Mouse (Mus musculus): ENCODE measurements around the gene Dach1.

Gene Dach1

DNA sequence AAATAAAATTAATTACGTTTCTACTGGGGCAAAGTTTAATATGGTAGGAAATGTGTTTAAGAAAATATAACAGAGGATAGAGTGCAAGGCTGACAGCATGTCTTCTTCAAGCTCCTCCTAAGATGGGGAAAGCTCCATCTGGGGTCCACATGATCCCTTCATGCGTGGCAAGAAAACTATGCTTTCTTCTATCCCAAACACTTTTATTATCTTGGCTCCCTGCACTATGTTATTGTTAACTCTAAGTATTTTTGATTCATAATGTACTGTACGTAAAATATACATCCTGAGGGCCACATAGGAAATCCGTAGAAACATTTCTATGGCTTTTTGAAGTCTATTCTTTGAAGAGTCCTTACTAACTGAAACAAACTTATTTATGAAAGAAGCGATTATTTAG, 330.3 kb downstream of the Dach1 start:
- no peak for DNase-seq

DNA sequence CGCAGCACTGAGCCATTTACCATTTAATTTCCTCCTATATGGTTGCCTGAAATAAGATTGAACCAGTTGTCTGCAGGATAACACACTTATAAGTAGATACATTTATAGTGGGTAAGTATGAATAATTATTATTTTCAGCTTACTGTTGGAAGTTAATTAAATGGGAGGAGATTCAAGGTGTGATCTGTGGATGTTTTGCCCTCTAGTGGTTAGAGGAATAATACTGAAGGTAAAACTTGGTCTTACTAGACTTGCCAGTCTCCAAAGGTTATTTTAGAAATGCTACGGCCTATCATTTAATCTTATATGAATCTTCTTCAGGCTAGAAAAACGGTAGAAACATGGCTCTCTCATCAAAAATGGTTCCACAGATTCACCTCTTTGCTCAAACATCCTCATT, 339.7 kb downstream of the Dach1 start:
- DNase-seq = no peak

DNA sequence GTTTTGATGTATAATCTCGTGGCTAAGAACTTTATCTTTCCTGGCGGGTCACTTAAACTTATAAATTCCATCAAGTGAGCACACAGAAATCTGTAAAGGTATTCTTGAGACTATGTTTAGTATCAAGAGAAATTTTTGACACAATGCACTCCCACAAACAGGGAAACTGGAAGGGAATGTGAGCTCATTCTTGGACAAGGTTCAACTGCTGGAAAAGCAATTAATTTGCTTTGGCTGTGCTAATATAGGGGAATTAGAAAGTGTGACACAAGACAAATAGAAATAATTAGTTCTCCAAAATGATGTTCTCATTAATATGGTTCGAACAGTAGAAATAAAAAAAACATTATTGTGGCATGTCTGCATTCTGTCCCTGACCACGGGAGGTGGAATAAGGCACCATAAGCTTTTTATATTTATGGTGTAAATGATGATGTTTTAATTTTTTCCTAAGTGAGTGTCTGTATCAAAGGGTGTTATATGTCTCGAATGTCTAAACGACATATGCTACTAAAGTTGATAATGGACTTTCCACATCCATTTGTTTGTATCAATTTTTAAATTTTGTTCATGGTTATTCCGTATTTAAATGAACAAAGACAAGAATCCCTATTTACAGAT, 354.9 kb downstream of the Dach1 start:
- no peak for DNase-seq

DNA sequence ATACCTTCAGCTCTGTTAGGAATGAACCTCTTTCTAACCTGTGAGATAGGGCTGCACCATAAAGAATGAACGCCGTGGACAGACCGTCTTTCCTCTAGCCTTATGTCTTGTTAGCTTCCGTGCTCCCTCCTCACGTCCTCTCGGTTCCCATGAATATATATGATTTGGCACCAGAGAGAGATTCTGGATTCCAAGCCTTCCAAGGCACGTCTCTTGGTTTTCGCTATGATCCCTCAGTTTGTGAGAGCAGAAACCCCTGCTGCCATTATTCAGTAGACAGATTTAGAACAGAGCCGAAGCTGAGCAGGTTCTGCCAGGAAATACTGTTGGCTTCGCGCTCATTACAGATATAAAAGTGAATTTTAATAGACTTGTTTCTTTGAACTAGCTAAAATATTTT, 356.0 kb downstream of the Dach1 start:
- no peak for DNase-seq

DNA sequence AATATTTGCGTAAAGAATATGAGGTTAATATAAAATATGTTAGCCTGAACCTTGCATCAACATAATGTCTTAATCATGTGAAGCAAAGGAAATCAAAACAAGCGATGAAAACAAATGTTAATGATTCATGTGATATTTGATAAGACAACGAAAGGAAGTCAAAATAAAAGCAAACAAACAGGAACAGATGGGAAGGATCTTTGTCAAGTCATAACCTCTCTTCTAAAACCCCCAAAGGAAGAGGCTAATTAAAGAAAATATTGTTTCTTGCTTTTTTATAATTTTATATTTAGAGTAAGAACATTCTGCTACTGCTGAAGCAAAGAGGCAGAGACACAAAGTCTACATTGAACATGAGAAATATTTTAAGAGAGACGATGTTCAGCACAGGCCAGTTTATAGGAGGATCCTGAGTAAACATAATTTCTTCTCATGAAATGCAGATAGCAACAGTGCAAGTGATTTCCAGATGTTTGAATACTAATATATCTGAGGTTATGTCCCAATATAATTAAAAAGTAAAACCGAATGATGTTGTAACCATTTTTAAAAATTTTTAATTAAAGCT, 374.1 kb downstream of the Dach1 start:
- no peak for DNase-seq

DNA sequence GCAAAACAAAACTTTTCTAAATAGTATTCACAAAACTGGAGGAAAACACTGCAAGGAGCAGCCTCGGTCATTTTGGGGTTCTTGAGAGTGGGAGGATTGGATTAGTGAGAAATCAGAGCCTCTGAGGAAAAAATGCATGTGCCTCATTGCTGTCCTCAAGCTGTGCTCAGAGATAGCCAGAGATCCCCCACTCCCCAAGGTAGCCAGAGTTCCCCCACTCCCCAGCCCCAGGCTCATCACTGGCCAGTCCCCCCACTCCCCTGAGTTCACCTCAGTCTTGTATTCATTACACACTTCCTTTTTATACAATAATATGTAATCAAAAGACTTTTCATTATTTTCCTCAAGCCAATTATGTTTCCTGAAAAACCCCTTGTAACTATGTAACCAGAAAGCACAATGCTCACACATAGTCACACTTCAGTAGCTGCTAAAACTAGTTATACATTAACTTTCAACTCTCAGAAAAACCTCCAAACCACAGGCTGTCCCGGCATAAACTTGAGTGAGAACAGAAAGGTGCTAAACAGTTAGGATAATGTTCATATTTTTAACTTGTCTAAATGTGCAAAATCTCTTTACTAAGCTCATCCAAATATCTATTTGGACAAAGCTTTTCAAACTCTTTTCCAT, 395.3 kb downstream of the Dach1 start:
- no peak for DNase-seq

DNA sequence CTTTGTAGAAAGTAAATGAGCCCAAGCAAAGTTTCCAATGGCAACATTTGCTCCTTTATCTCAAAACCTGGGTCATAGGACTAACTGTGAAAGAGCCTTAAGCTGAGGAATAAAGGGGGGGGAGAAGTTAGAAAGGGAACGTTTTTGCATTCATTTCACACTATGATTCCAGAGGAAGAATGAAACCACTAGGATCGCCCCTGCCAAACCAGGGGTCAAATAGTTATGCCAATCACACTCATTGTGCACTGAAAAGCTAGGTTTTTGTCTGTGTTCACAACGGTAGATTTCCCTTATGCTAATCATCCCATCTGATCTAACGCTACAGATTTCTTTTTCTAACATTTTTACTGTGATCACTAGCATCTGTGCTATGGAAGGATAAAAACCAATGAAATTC, 415.2 kb downstream of the Dach1 start:
- no peak for DNase-seq

DNA sequence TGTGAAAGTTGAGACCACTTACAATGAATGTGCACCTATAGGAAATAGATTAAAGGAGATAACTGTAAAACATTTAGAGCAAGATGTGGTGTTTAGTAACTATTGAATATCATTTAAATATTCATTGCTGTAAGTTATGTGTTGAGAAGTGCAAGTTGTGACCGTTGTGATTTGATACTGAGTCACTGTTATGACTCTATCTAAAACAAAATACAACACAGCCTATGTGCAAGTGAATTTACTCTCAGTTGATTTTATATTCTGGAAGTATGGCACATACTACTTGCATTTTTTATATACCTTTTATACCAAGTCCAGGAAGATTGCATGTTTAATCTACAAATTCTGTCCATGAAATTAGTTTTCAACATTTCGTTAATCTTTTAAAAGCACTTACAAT, 415.6 kb downstream of the Dach1 start:
- DNase-seq = no peak

DNA sequence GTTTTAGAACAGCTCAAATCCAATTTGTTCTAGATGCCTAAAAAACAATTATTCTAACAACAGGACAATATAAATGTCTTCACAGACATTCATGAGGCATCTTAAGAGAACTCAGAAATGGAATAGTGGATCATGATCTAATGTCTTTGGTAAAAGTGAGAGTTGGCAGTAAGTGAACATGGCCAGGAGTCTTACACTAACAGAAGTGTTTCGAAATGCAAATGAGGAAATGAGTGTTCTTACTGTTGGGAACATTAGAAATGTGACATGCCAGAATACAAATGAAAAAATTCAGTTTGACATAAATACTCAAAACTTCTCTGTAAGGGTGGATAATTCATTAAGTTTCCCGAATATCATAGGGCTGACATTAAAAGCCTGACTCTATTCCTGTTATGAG, 426.3 kb downstream of the Dach1 start:
- DNase-seq = no peak

DNA sequence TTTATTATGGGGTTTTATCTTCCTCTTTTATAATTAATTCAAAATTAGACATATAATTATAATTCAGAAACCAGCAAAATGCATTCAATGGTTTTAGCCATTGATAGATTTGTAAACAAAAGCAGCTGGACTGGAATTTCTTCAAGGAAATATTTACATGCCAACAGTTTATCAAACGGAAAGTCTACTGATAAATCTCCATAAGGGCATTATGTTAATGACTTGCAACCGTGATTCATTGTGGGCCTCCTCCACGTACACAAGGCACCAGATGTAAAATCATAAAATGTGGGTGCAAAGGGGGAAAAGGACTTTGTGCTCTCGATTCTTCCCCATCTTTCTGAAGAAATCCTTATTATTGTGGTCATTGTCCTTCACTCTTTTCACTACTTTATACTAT, 426.8 kb downstream of the Dach1 start:
- DNase-seq = no peak
